Mouse (Mus musculus): Measurements from ENCODE around the gene Cald1. TPM values are rescaled to one million over a fixed set of nuclear protein-coding genes. Genes with fewer than 3 reads are reported as not detected.

Cald1 gene
- polyA plus RNA-seq, 1 experiment from 2014 or later, result 155 TPM

DNA sequence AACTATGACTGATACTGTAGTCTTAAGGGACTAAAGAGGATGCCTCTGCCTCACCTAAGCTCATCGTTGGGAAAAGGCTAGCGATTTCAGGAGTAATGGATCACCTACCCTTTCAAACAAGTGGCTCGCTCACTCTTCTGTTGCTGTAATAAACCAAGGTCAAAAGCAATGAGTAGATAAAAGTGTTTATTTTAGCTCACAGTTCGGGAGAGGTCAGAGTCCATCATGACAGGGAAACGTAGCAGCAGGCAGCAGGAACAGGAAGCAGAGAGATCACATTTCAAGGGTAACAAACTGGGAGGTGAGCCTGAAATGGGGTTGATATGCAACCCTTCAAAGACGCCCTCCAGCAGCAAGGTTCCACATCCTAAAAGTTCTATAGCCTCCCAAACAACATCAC is 64.3 kb downstream of the Cald1 start:
- WGBS, result 70% methylated on average over 6 of the region's 6 CpGs
- Histone ChIP-seq H3K9me3 (ENCODE audit: control insufficient read depth, low read length) (no peaks in the 10 kb centered on the region), H3K9ac (ENCODE audit: low read length) (no peak overlapping the region), H3K27me3 (ENCODE audit: control insufficient read depth, insufficient read depth, low read length) (no peaks in the 10 kb centered on the region), H3K4me1 (ENCODE audit: control insufficient read depth, insufficient read depth, low read length) (no peaks in the 10 kb centered on the region), H3K4me3 (ENCODE audit: low read depth, low read length) (no peak overlapping the region), H3K36me3 (ENCODE audit: control insufficient read depth, insufficient read depth, low read length) (no peaks in the 10 kb centered on the region), H3K4me2 (ENCODE audit: low read depth, severe bottlenecking) (no peak overlapping the region), H3K27ac (replicated peaks; ENCODE audit: low read depth, low read length) (no peak overlapping the region)
- DNase-seq (ENCODE audit: low spot score) (no peak), ATAC-seq (ENCODE audit: insufficient number of reproducible peaks, low FRiP score, low TSS enrichment, low read depth) (no peak)

- WGBS, result 87% methylated on average over 4 of the region's 4 CpGs
- H3K36me3 ChIP-seq (ENCODE audit: control insufficient read depth, insufficient read depth, low read length), result no peaks in the 10 kb centered on the region
- H3K27ac ChIP-seq (replicated peaks; ENCODE audit: low read depth, low read length), result no peak overlapping the region
- H3K4me1 ChIP-seq (ENCODE audit: control insufficient read depth, insufficient read depth, low read length), result no peaks in the 10 kb centered on the region
- no peak overlapping the region for H3K9ac ChIP-seq (ENCODE audit: low read length)
- no peak for DNase-seq (ENCODE audit: low spot score)
- no peaks in the 10 kb centered on the region for H3K9me3 ChIP-seq (ENCODE audit: control insufficient read depth, low read length)
- ATAC-seq (ENCODE audit: insufficient number of reproducible peaks, low FRiP score, low TSS enrichment, low read depth), result no peak
- no peaks in the 10 kb centered on the region for H3K27me3 ChIP-seq (ENCODE audit: control insufficient read depth, insufficient read depth, low read length)
- H3K4me2 ChIP-seq (ENCODE audit: low read depth, severe bottlenecking), result no peak overlapping the region
- no peak overlapping the region for H3K4me3 ChIP-seq (ENCODE audit: low read depth, low read length)
Observed at GRCm38 (mm10) chr6:34664291-34664690, 66.0 kb downstream of the Cald1 start.

DNA sequence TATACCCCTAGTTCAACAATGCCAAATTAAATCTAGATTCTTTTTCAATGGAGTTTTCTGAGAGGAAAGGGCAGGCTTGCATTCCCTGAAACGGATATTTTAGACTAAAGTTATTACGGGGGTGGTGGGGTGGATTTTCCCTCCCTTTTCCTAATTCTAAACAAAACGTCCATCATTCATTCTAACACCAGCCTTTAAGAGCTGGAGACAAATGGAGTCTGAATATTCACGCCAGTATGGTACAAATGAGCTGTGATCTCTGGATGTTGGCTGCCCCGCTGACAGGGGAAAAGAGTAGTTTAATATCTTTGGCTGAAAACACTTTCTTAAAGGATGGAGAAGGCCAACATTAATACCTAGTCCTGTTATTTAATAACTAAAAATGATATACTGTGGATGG is 66.4 kb downstream of the Cald1 start:
- H3K27ac ChIP-seq (replicated peaks; ENCODE audit: low read depth, low read length), result no peak overlapping the region
- H3K9ac ChIP-seq (ENCODE audit: low read length), result no peak overlapping the region
- no peaks in the 10 kb centered on the region for H3K9me3 ChIP-seq (ENCODE audit: control insufficient read depth, low read length)
- no peak overlapping the region for H3K4me3 ChIP-seq (ENCODE audit: low read depth, low read length)
- H3K36me3 ChIP-seq (ENCODE audit: control insufficient read depth, insufficient read depth, low read length), result no peaks in the 10 kb centered on the region
- DNase-seq (ENCODE audit: low spot score) (no peak), ATAC-seq (ENCODE audit: insufficient number of reproducible peaks, low FRiP score, low TSS enrichment, low read depth) (no peak)
- 65% methylated on average over 5 of the region's 5 CpGs for WGBS
- H3K27me3 ChIP-seq (ENCODE audit: control insufficient read depth, insufficient read depth, low read length), result no peaks in the 10 kb centered on the region
- H3K4me1 ChIP-seq (ENCODE audit: control insufficient read depth, insufficient read depth, low read length), result no peaks in the 10 kb centered on the region; the same call in 1 of the 2 replicates
- H3K4me2 ChIP-seq (ENCODE audit: low read depth, severe bottlenecking), result no peak overlapping the region

- H3K9me3 ChIP-seq (ENCODE audit: control insufficient read depth, low read length), result no peaks in the 10 kb centered on the region
- H3K9ac ChIP-seq (ENCODE audit: low read length), result no peak overlapping the region
- ATAC-seq (ENCODE audit: insufficient number of reproducible peaks, low FRiP score, low TSS enrichment, low read depth), result no peak
- H3K36me3 ChIP-seq (ENCODE audit: control insufficient read depth, insufficient read depth, low read length), result no peaks in the 10 kb centered on the region
- H3K4me2 ChIP-seq (ENCODE audit: low read depth, severe bottlenecking), result no peak overlapping the region
- H3K4me1 ChIP-seq (ENCODE audit: control insufficient read depth, insufficient read depth, low read length), result no peaks in the 10 kb centered on the region; the same call in 1 of the 2 replicates
- DNase-seq (ENCODE audit: low spot score), result no peak
- H3K27me3 ChIP-seq (ENCODE audit: control insufficient read depth, insufficient read depth, low read length), result no peaks in the 10 kb centered on the region
- WGBS, result 85% methylated on average over 5 of the region's 5 CpGs
- no peak overlapping the region for H3K4me3 ChIP-seq (ENCODE audit: low read depth, low read length)
- no peak overlapping the region for H3K27ac ChIP-seq (replicated peaks; ENCODE audit: low read depth, low read length)
Observed at GRCm38 (mm10) chr6:34668739-34669254, 70.5 kb downstream of the Cald1 start.

GRCm38 (mm10) chr6:34671355-34671754 is 73.1 kb downstream of the Cald1 start:
- Histone ChIP-seq H3K4me1 (ENCODE audit: control insufficient read depth, insufficient read depth, low read length) (no peaks in the 10 kb centered on the region; the same call in 1 of the 2 replicates), H3K36me3 (ENCODE audit: control insufficient read depth, insufficient read depth, low read length) (no peaks in the 10 kb centered on the region), H3K4me3 (ENCODE audit: low read depth, low read length) (no peak overlapping the region), H3K9me3 (ENCODE audit: control insufficient read depth, low read length) (no peaks in the 10 kb centered on the region), H3K4me2 (ENCODE audit: low read depth, severe bottlenecking) (no peak overlapping the region), H3K27ac (replicated peaks; ENCODE audit: low read depth, low read length) (no peak overlapping the region), H3K27me3 (ENCODE audit: control insufficient read depth, insufficient read depth, low read length) (no peaks in the 10 kb centered on the region), H3K9ac (ENCODE audit: low read length) (no peak overlapping the region)
- WGBS, result 78% methylated on average over 1 of the region's 1 CpGs
- no peak for DNase-seq (ENCODE audit: low spot score)
- ATAC-seq (ENCODE audit: insufficient number of reproducible peaks, low FRiP score, low TSS enrichment, low read depth), result no peak

DNA sequence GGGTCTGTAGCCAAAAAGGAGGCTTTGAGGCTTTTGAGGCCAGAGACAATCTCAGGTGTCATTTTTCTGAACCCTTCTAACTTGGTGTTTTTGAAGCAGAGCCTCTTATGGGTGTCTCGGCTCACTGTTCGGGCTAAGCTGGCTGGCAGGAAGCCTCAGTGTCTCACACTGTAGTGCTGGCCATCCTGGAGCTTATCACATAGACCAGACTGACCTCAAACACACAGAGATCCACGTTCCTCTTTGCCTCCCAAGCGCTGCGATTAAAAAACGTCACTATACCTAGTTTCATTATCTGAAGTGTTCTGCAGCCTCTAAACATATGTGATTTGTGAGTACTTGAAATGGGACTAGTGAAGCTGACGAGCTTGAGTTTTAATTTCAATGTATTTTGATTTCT is 76.1 kb downstream of the Cald1 start:
- no peak overlapping the region for H3K27ac ChIP-seq (replicated peaks; ENCODE audit: low read depth, low read length)
- no peaks in the 10 kb centered on the region for H3K36me3 ChIP-seq (ENCODE audit: control insufficient read depth, insufficient read depth, low read length)
- 86% methylated on average over 7 of the region's 7 CpGs for WGBS
- no peaks in the 10 kb centered on the region; the same call in 1 of the 2 replicates for H3K4me1 ChIP-seq (ENCODE audit: control insufficient read depth, insufficient read depth, low read length)
- ATAC-seq (ENCODE audit: insufficient number of reproducible peaks, low FRiP score, low TSS enrichment, low read depth), result no peak
- no peak overlapping the region for H3K4me3 ChIP-seq (ENCODE audit: low read depth, low read length)
- H3K9me3 ChIP-seq (ENCODE audit: control insufficient read depth, low read length), result no peaks in the 10 kb centered on the region
- no peak for DNase-seq (ENCODE audit: low spot score)
- no peaks in the 10 kb centered on the region for H3K27me3 ChIP-seq (ENCODE audit: control insufficient read depth, insufficient read depth, low read length)
- no peak overlapping the region for H3K9ac ChIP-seq (ENCODE audit: low read length)
- H3K4me2 ChIP-seq (ENCODE audit: low read depth, severe bottlenecking), result no peak overlapping the region

- H3K9me3 ChIP-seq (ENCODE audit: control insufficient read depth, low read length), result no peaks in the 10 kb centered on the region
- H3K27me3 ChIP-seq (ENCODE audit: control insufficient read depth, insufficient read depth, low read length), result no peaks in the 10 kb centered on the region
- DNase-seq (ENCODE audit: low spot score) (no peak), ATAC-seq (ENCODE audit: insufficient number of reproducible peaks, low FRiP score, low TSS enrichment, low read depth) (no peak)
- no peak overlapping the region for H3K4me3 ChIP-seq (ENCODE audit: low read depth, low read length)
- H3K4me1 ChIP-seq (ENCODE audit: control insufficient read depth, insufficient read depth, low read length), result no peaks in the 10 kb centered on the region; the same call in 1 of the 2 replicates
- 74% methylated on average over 10 of the region's 10 CpGs for WGBS
- no peak overlapping the region for H3K4me2 ChIP-seq (ENCODE audit: low read depth, severe bottlenecking)
- H3K27ac ChIP-seq (replicated peaks; ENCODE audit: low read depth, low read length), result no peak overlapping the region
- no peak overlapping the region for H3K9ac ChIP-seq (ENCODE audit: low read length)
- H3K36me3 ChIP-seq (ENCODE audit: control insufficient read depth, insufficient read depth, low read length), result no peaks in the 10 kb centered on the region
Observed at GRCm38 (mm10) chr6:34674897-34675296, 76.6 kb downstream of the Cald1 start.

DNA sequence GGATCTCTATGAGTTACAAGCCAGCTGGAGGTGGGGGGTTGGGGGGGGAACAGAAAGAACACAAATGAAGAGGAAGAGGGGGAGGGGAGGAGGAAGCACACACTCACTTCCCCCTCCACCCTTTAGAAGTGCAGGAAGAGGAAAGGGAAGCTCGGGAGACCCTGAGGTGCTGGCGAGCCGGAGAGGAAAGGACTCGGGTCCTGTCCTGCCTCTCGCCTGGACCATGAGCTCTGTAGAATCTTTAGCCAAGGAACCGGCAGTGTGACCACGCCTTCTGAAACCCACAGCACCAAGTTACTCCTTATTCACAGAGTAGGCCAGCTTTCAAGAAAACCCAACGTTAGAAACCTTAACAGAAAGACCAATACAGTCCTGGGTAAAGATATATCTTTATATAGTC is 83.8 kb downstream of the Cald1 start:
- Histone ChIP-seq H3K27ac (replicated peaks; ENCODE audit: low read depth, low read length) (no peak overlapping the region), H3K36me3 (ENCODE audit: control insufficient read depth, insufficient read depth, low read length) (no peaks in the 10 kb centered on the region), H3K27me3 (ENCODE audit: control insufficient read depth, insufficient read depth, low read length) (no peaks in the 10 kb centered on the region), H3K4me1 (ENCODE audit: control insufficient read depth, insufficient read depth, low read length) (peaks cover 5% of the 10 kb centered on the region; the same call in 1 of the 2 replicates), H3K9ac (ENCODE audit: low read length) (no peak overlapping the region), H3K4me2 (ENCODE audit: low read depth, severe bottlenecking) (no peak overlapping the region), H3K4me3 (ENCODE audit: low read depth, low read length) (no peak overlapping the region), H3K9me3 (ENCODE audit: control insufficient read depth, low read length) (no peaks in the 10 kb centered on the region)
- ATAC-seq (ENCODE audit: insufficient number of reproducible peaks, low FRiP score, low TSS enrichment, low read depth) (no peak), DNase-seq (ENCODE audit: low spot score) (no peak)
- WGBS, result 59% methylated on average over 8 of the region's 8 CpGs

GRCm38 (mm10) chr6:34684886-34685285 is 86.6 kb downstream of the Cald1 start:
- H3K4me3 ChIP-seq (ENCODE audit: low read depth, low read length), result no peak overlapping the region
- H3K27me3 ChIP-seq (ENCODE audit: control insufficient read depth, insufficient read depth, low read length), result no peaks in the 10 kb centered on the region
- H3K4me2 ChIP-seq (ENCODE audit: low read depth, severe bottlenecking), result no peak overlapping the region; the same call in 1 of the 2 replicates
- no peak for ATAC-seq (ENCODE audit: insufficient number of reproducible peaks, low FRiP score, low TSS enrichment, low read depth)
- DNase-seq (ENCODE audit: low spot score), result peak; percentile 58
- 17% methylated on average over 8 of the region's 8 CpGs for WGBS
- H3K9ac ChIP-seq (ENCODE audit: low read length), result no peak overlapping the region
- peaks cover 5% of the 10 kb centered on the region; the same call in 1 of the 2 replicates for H3K4me1 ChIP-seq (ENCODE audit: control insufficient read depth, insufficient read depth, low read length)
- no peaks in the 10 kb centered on the region for H3K36me3 ChIP-seq (ENCODE audit: control insufficient read depth, insufficient read depth, low read length)
- H3K9me3 ChIP-seq (ENCODE audit: control insufficient read depth, low read length), result no peaks in the 10 kb centered on the region
- H3K27ac ChIP-seq (replicated peaks; ENCODE audit: low read depth, low read length), result no peak overlapping the region
